Mouse (Mus musculus) hindbrain, embryonic 13.5 days (tissue): ENCODE results near the gene Tas2r143. TPM values are rescaled to one million over a fixed set of nuclear protein-coding genes. Genes with fewer than 3 reads are reported as not detected.

Experiments
- ATAC-seq: fragments of 200-750 bp; cut with Nextera tagmentation; 2 replicates; pipeline ENCODE4 v1.8.0; 2017; ENCODE audit warnings: moderate TSS enrichment; ENCODE audit not compliant: low FRiP score
- H3K27ac ChIP-seq: fragments of 300-500 bp; sonication (generic); 2 replicates; pipeline ENCODE4 v1.5.1; 2015; ENCODE audit warnings: inconsistent platforms, mild to moderate bottlenecking, moderate library complexity
- H3K27me3 ChIP-seq: fragments of 300-500 bp; sonication (generic); 2 replicates; pipeline ENCODE4 v1.6.1; 2015; ENCODE audit warnings: mild to moderate bottlenecking, inconsistent platforms
- H3K36me3 ChIP-seq: fragments of 300-500 bp; sonication (generic); 2 replicates; pipeline ENCODE4 v1.6.1; 2015; ENCODE audit warnings: mild to moderate bottlenecking, inconsistent platforms
- H3K4me1 ChIP-seq: fragments of 300-500 bp; sonication (generic); replicated peaks from 2 replicates; pipeline ENCODE4 v1.6.1; 2015; ENCODE audit warnings: inconsistent platforms
- H3K4me2 ChIP-seq: fragments of 300-500 bp; sonication (generic); 2 replicates; pipeline ENCODE4 v1.6.1; 2015; ENCODE audit warnings: inconsistent platforms, mild to moderate bottlenecking, moderate library complexity
- H3K4me3 ChIP-seq: fragments of 300-500 bp; sonication (generic); 2 replicates; pipeline ENCODE4 v1.5.1; 2015; ENCODE audit warnings: mild to moderate bottlenecking, inconsistent platforms
- H3K9ac ChIP-seq: fragments of 300-500 bp; sonication (generic); 2 replicates; pipeline ENCODE4 v1.6.1; 2015; ENCODE audit warnings: mild to moderate bottlenecking, inconsistent platforms
- H3K9me3 ChIP-seq: fragments of 300-500 bp; sonication (generic); 2 replicates; pipeline ENCODE4 v1.6.1; 2016; ENCODE audit warnings: inconsistent platforms
- WGBS: fragments of 180-500 bp; shearing (Covaris S2); methylation state at CpG from one replicate; pipeline ENCODE4 v1.1.7; 2015; 5-methylcytosine and 5-hydroxymethylcytosine counted together
- polyA plus RNA-seq: library from polyadenylated mRNA; unstranded; fragments of >200 nt; fragmentation: Nextera tagmentation; extraction: Ambion mirVana; gene quantifications from 2 replicates; pipeline ENCODE4 v1.2.1, GENCODE M21; 2015

The Tas2r143 gene
- polyA plus RNA-seq, 1 experiment from 2014 or later: not detected

GRCm38 (mm10) chr6:42433554-42433953 lies 33.5 kb downstream of the Tas2r143 start:
- Histone ChIP-seq H3K27ac (no peak overlapping the region), H3K9me3 (no peaks in the 10 kb centered on the region), H3K9ac (no peak overlapping the region), H3K4me3 (no peak overlapping the region), H3K27me3 (no peaks in the 10 kb centered on the region), H3K4me2 (no peak overlapping the region), H3K36me3 (no peaks in the 10 kb centered on the region), H3K4me1 (no peaks in the 10 kb centered on the region)
- 73% methylated on average over 2 of the region's 2 CpGs for WGBS
- no peak for ATAC-seq

- H3K4me3 ChIP-seq: no peak within 1 kb of the TSS
- H3K9ac ChIP-seq: no peak within 1 kb of the TSS
- 89% methylated on average over 6 of the region's 6 CpGs for WGBS
- no peak within 1 kb of the TSS for H3K27ac ChIP-seq
- H3K36me3 ChIP-seq: no peaks in the 10 kb centered on the region
- H3K9me3 ChIP-seq: no peaks in the 10 kb centered on the region
- no peaks in the 10 kb centered on the region for H3K4me1 ChIP-seq
- no peaks in the 10 kb centered on the region for H3K27me3 ChIP-seq
- no peak for ATAC-seq
- no peak within 1 kb of the TSS for H3K4me2 ChIP-seq
Measured at GRCm38 (mm10) chr6:42434446-42434845, 34.4 kb downstream of the Tas2r143 start, which contains the start of gene Tas2r126. Tas2r126 (plus strand) TSS chr6:42434535.

- H3K9ac ChIP-seq: no peak overlapping the region
- no peak overlapping the region for H3K27ac ChIP-seq
- no peak overlapping the region for H3K4me3 ChIP-seq
- no peaks in the 10 kb centered on the region for H3K4me1 ChIP-seq
- 69% methylated on average over 2 of the region's 2 CpGs for WGBS
- H3K36me3 ChIP-seq: no peaks in the 10 kb centered on the region
- ATAC-seq: no peak
- no peaks in the 10 kb centered on the region for H3K9me3 ChIP-seq
- H3K4me2 ChIP-seq: no peak overlapping the region
- no peaks in the 10 kb centered on the region for H3K27me3 ChIP-seq
Measured at GRCm38 (mm10) chr6:42435490-42435889, 35.5 kb downstream of the Tas2r143 start.

- Histone ChIP-seq H3K27ac (no peak overlapping the region), H3K9me3 (no peaks in the 10 kb centered on the region), H3K36me3 (no peaks in the 10 kb centered on the region), H3K4me3 (no peak overlapping the region), H3K27me3 (no peaks in the 10 kb centered on the region), H3K4me1 (no peaks in the 10 kb centered on the region), H3K9ac (no peak overlapping the region), H3K4me2 (no peak overlapping the region)
- 83% methylated on average over 2 of the region's 2 CpGs for WGBS
- no peak for ATAC-seq
Measured at GRCm38 (mm10) chr6:42441395-42441794, 41.4 kb downstream of the Tas2r143 start.

GRCm38 (mm10) chr6:42444491-42444890 lies 44.5 kb downstream of the Tas2r143 start:
- no peak overlapping the region for H3K27ac ChIP-seq
- no peaks in the 10 kb centered on the region for H3K27me3 ChIP-seq
- no peak overlapping the region for H3K4me2 ChIP-seq
- no peak overlapping the region for H3K9ac ChIP-seq
- ATAC-seq: no peak
- WGBS: 78% methylated on average over 2 of the region's 2 CpGs
- no peaks in the 10 kb centered on the region for H3K4me1 ChIP-seq
- no peaks in the 10 kb centered on the region for H3K9me3 ChIP-seq
- no peaks in the 10 kb centered on the region for H3K36me3 ChIP-seq
- no peak overlapping the region for H3K4me3 ChIP-seq

- Histone ChIP-seq H3K4me1 (no peaks in the 10 kb centered on the region), H3K36me3 (no peaks in the 10 kb centered on the region), H3K4me2 (no peak overlapping the region), H3K27ac (no peak overlapping the region), H3K9me3 (no peaks in the 10 kb centered on the region), H3K4me3 (no peak overlapping the region), H3K27me3 (no peaks in the 10 kb centered on the region), H3K9ac (no peak overlapping the region)
- 78% methylated on average over 2 of the region's 2 CpGs for WGBS
- ATAC-seq: no peak
Measured at GRCm38 (mm10) chr6:42447381-42447780, 47.3 kb downstream of the Tas2r143 start.

Other genes starting within 250 kb of the Tas2r143 start
- not detected in 2 replicates for gene Tas2r144, start 184.9 kb upstream of the Tas2r143 start, polyA plus RNA-seq
- gene Gstk1, start 154.3 kb upstream of the Tas2r143 start, polyA plus RNA-seq: 12.3 and 13.5 TPM in 2 replicates
- 0.23 and 0.48 TPM in 2 replicates for gene Tmem139, start 138.3 kb upstream of the Tas2r143 start, polyA plus RNA-seq
- 43.5 and 47.5 TPM in 2 replicates for gene Casp2, start 135.3 kb upstream of the Tas2r143 start, polyA plus RNA-seq
- 1.5 and 1.6 TPM in 2 replicates for gene Clcn1, start 113.6 kb upstream of the Tas2r143 start, polyA plus RNA-seq
- 5.8 and 6.7 TPM in 2 replicates for gene Fam131b, start 75.6 kb upstream of the Tas2r143 start, polyA plus RNA-seq
- gene Zyx, start 50.6 kb upstream of the Tas2r143 start, polyA plus RNA-seq: 47.5 and 50.1 TPM in 2 replicates
- 0.31 and 0.68 TPM in 2 replicates for gene Epha1, start 27.0 kb upstream of the Tas2r143 start, polyA plus RNA-seq
- not detected in 2 replicates for gene Tas2r135, start 5.2 kb downstream of the Tas2r143 start, polyA plus RNA-seq
- gene Tas2r126, start 34.3 kb downstream of the Tas2r143 start, polyA plus RNA-seq: not detected in 2 replicates
- not detected in 2 replicates for gene Olfr458, start 65.0 kb downstream of the Tas2r143 start, polyA plus RNA-seq
- gene Olfr457, start 76.1 kb downstream of the Tas2r143 start, polyA plus RNA-seq: 0.04 TPM in 1 of 2 replicates, not detected in the other
- not detected in 2 replicates for gene Olfr456, start 87.0 kb downstream of the Tas2r143 start, polyA plus RNA-seq
- not detected in 2 replicates for gene Olfr455, start 147.3 kb downstream of the Tas2r143 start, polyA plus RNA-seq
- gene Tcaf3, start 197.5 kb downstream of the Tas2r143 start, polyA plus RNA-seq: not detected in 2 replicates
- 2.1 and 2.4 TPM in 2 replicates for gene Tcaf2, start 245.0 kb downstream of the Tas2r143 start, polyA plus RNA-seq